Mouse (Mus musculus) G1E (cell line): ENCODE data around the gene Gm10037. TPM values are rescaled to one million over a fixed set of nuclear protein-coding genes. Genes with fewer than 3 reads are reported as not detected.

Experiments
- ATAC-seq: 2 replicates; pipeline ENCODE4 v1.8.0; 2016; ENCODE audit warnings: mild to moderate bottlenecking; ENCODE audit not compliant: insufficient number of reproducible peaks, poor library complexity, low FRiP score, severe bottlenecking; ENCODE audit errors: extremely low read depth
- DNase-seq: peaks from one replicate; pipeline ENCODE4 v3.0.0; 2012; ENCODE audit warnings: low spot score
- H3K27me3 ChIP-seq: 2 replicates; pipeline ENCODE4 v1.6.1; 2012; ENCODE audit warnings: mild to moderate bottlenecking, low read length, inconsistent platforms; ENCODE audit not compliant: insufficient read depth
- H3K36me3 ChIP-seq: replicated peaks from 2 replicates; pipeline ENCODE3; 2012; ENCODE audit warnings: mild to moderate bottlenecking, inconsistent platforms
- H3K4me1 ChIP-seq: 2 replicates; pipeline ENCODE4 v1.6.1; 2012; ENCODE audit warnings: low read depth, low read length, inconsistent platforms, mixed read lengths; ENCODE audit not compliant: insufficient read depth
- H3K4me3 ChIP-seq: 2 replicates; pipeline ENCODE4 v1.5.1; 2012; ENCODE audit warnings: low read depth, mild to moderate bottlenecking, inconsistent platforms, low read length, moderate library complexity, mixed read lengths
- H3K9me3 ChIP-seq: replicated peaks from 2 replicates; pipeline ENCODE4 v1.6.1; 2012; ENCODE audit warnings: inconsistent platforms
- CTCF ChIP-seq: IDR thresholded peaks from 2 replicates; pipeline ENCODE4 v1.5.1; 2012; ENCODE audit warnings: low read depth, low read length, inconsistent platforms, mixed read lengths
- GATA1 ChIP-seq: IDR thresholded peaks from 2 replicates; pipeline ENCODE4 v1.6.1; 2012; ENCODE audit warnings: borderline replicate concordance, low read length, inconsistent platforms, mixed read lengths
- GATA2 ChIP-seq: IDR thresholded peaks from 2 replicates; pipeline ENCODE4 v1.6.1; 2012; ENCODE audit warnings: low read depth, low read length, inconsistent platforms, borderline replicate concordance
- POLR2AphosphoS5 ChIP-seq: IDR thresholded peaks from 2 replicates; pipeline ENCODE4 v1.6.1; 2012; ENCODE audit warnings: low read depth, low read length, inconsistent platforms; ENCODE audit not compliant: insufficient replicate concordance
- TAL1 ChIP-seq: conservative IDR thresholded peaks from 2 replicates; pipeline ENCODE4 v1.6.1; 2012; ENCODE audit warnings: low read depth, low read length, inconsistent platforms, mixed read lengths
- polyA plus RNA-seq: library from polyadenylated mRNA; stranded (reverse); fragments of >175 nt; gene quantifications from 2 replicates; pipeline ENCODE4 v1.2.3, GENCODE M21; 2012
- total RNA-seq, 2 experiments: library from RNA; stranded (forward) in 1 of 2; stranded (reverse) in 1 of 2; fragments of 200-1000 nt in 1 of 2; fragments of >200 nt in 1 of 2; fragmentation: Nextera tagmentation in 1 of 2; gene quantifications; 2 replicates each; pipeline ENCODE4 v1.2.3; 2014 to 2017

Gm10037 gene
- total and polyA plus RNA-seq, 3 experiments = not detected

- Histone ChIP-seq H3K9me3 (no peaks in the 10 kb centered on the region), H3K4me1 (no peaks in the 10 kb centered on the region), H3K4me3 (no peak overlapping the region), H3K36me3 (no peaks in the 10 kb centered on the region), H3K27me3 (no peaks in the 10 kb centered on the region)
- DNase-seq = no peak
- ATAC-seq = no peak
- TF ChIP-seq GATA1 (no peak), GATA2 (no peak)
Measured at GRCm38 (mm10) chr13:67850361-67850760, 19.5 kb downstream of the Gm10037 start.

- no peaks in the 10 kb centered on the region for H3K4me1 ChIP-seq
- no peaks in the 10 kb centered on the region for H3K36me3 ChIP-seq
- no peaks in the 10 kb centered on the region for H3K9me3 ChIP-seq
- H3K4me3 ChIP-seq = no peak overlapping the region
- ATAC-seq (no peak), DNase-seq (no peak)
- no peak for TF ChIP-seq GATA2
- no peak for TF ChIP-seq TAL1
- no peak for TF ChIP-seq CTCF
- no peak for TF ChIP-seq GATA1
- no peak for TF ChIP-seq POLR2AphosphoS5
- H3K27me3 ChIP-seq = no peaks in the 10 kb centered on the region
Measured at GRCm38 (mm10) chr13:67853130-67853529, 22.2 kb downstream of the Gm10037 start.

- Histone ChIP-seq H3K36me3 (no peaks in the 10 kb centered on the region), H3K4me3 (no peak overlapping the region), H3K27me3 (no peaks in the 10 kb centered on the region), H3K9me3 (no peaks in the 10 kb centered on the region), H3K4me1 (no peaks in the 10 kb centered on the region)
- DNase-seq (no peak), ATAC-seq (no peak)
- TF ChIP-seq TAL1 = no peak
- TF ChIP-seq POLR2AphosphoS5 = no peak
- no peak for TF ChIP-seq GATA2
- TF ChIP-seq GATA1 = no peak
Measured at GRCm38 (mm10) chr13:67853983-67854382, 23.1 kb downstream of the Gm10037 start.

- no peak for DNase-seq
- ATAC-seq = no peak
- H3K27me3 ChIP-seq = no peaks in the 10 kb centered on the region
- no peak overlapping the region for H3K4me3 ChIP-seq
- H3K9me3 ChIP-seq = peaks cover 3% of the 10 kb centered on the region
- no peaks in the 10 kb centered on the region for H3K4me1 ChIP-seq
- TF ChIP-seq GATA1 (no peak), TAL1 (no peak), GATA2 (no peak), POLR2AphosphoS5 (no peak), CTCF (no peak)
- no peaks in the 10 kb centered on the region for H3K36me3 ChIP-seq
Measured at GRCm38 (mm10) chr13:67857317-67857716, 26.4 kb downstream of the Gm10037 start.

- Histone ChIP-seq H3K36me3 (no peaks in the 10 kb centered on the region), H3K4me1 (no peaks in the 10 kb centered on the region), H3K27me3 (no peaks in the 10 kb centered on the region), H3K9me3 (peaks cover 10% of the 10 kb centered on the region), H3K4me3 (no peak overlapping the region)
- DNase-seq (no peak), ATAC-seq (no peak)
- no peak for TF ChIP-seq TAL1
- TF ChIP-seq CTCF = no peak
- TF ChIP-seq GATA1 = no peak
- TF ChIP-seq POLR2AphosphoS5 = no peak
- TF ChIP-seq GATA2 = no peak
Measured at GRCm38 (mm10) chr13:67862508-67862907, 31.6 kb downstream of the Gm10037 start.

DNA sequence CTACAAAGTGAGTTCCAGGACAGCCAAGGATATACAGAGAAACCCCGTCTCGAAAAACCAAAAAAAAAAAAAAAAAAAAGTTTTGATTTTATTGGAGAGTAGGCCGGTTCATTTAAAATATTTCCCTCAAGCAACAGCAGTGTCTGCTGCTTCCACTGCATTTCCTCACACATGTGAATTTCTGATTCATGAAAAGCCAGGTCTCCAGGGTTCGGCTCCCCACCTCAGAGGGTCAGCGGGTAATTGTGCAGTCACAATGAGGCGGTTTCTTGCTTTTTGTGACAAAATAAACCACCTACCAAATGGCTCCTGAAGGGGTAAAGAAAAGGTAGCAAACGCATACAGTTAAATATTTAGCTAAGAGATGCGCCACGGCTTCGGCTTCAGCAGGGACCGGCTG lies 32.1 kb downstream of the Gm10037 start, which contains the start of gene BC048507:
TSS of gene BC048507 (plus strand) at position 301 of the 400 bp plus-strand sequence.
- H3K9me3 ChIP-seq = peaks cover 10% of the 10 kb centered on the region
- no peaks in the 10 kb centered on the region for H3K36me3 ChIP-seq
- H3K4me3 ChIP-seq = no peak within 1 kb of the TSS
- H3K27me3 ChIP-seq = no peaks in the 10 kb centered on the region
- no peak for ATAC-seq
- H3K4me1 ChIP-seq = no peaks in the 10 kb centered on the region
- DNase-seq = no peak
- TF ChIP-seq POLR2AphosphoS5 (no peak), TAL1 (no peak), GATA2 (no peak)

DNA sequence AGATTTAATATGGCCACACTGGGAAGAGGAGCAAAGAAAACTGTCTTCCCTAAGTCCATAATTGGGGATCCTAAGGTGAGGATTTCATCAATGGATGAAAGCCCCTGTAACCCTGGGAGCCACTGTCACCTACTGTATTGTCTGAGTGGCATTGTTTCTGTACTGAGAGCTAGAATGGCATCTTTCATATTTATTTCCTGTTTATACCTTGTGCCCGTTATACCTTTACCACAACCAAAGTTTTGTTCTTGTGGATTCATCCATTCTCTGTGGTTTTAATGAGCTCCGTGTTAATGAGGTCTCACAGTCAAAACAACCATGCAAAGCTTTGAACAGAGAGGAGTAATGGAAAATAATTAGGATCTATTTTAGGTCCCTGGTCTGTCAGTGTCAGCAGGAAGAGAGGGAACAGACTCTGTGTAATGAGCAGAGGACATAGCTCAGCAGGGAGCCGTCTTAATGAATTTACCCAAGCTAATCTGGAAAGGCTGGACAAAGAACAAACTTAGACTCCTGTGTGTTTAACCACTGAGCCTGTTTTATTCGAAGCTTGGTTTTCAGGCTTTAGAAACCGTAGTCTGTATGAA lies 34.0 kb downstream of the Gm10037 start:
- TF ChIP-seq TAL1 (no peak), GATA2 (no peak), CTCF (no peak), POLR2AphosphoS5 (no peak), GATA1 (no peak)
- no peak overlapping the region for H3K4me3 ChIP-seq
- ATAC-seq = no peak
- H3K4me1 ChIP-seq = no peaks in the 10 kb centered on the region
- H3K27me3 ChIP-seq = no peaks in the 10 kb centered on the region
- no peaks in the 10 kb centered on the region for H3K36me3 ChIP-seq
- no peak for DNase-seq
- H3K9me3 ChIP-seq = peaks cover 15% of the 10 kb centered on the region
